Mouse (Mus musculus): ENCODE data around the gene Clca4b.

DNA sequence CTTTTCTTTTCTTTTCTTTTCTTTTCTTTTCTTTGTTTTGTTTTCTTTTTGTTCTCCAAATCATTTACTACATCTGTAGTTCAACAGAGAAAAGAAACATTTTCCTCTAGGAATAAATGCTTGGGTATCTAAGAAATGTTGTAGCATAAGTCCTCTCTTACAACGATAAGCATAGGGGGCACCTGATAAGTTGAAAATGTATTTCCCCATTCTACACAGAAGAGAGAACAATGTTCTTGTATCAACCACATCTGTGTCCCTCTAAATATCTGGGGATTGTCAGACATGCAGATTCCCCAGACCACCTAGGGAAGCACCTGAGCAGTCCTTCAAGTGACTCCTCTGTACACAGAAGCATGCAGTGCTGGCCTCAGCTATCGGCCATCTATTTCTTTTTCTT is 18.3 kb downstream of the Clca4b start:
- TF ChIP-seq GATA1 (IDR thresholded peaks at IDR 0.05; ENCODE audit: borderline replicate concordance, low read length) (no peak), FLI1 (IDR thresholded peaks at IDR 0.05; ENCODE audit: low read length) (no peak)
